Mouse (Mus musculus) erythroid progenitor cell, adult 5-6 weeks (primary cell): ENCODE measurements around the gene Slc27a5. TPM values are rescaled to one million over a fixed set of nuclear protein-coding genes. Genes with fewer than 3 reads are reported as not detected.

Experiments
- ATAC-seq: replicated peaks from 2 replicates; pipeline ENCODE4 v1.8.0; 2016; ENCODE audit warnings: moderate number of reproducible peaks, mild to moderate bottlenecking, moderate TSS enrichment, inconsistent platforms; ENCODE audit not compliant: poor library complexity, low FRiP score, severe bottlenecking
- total RNA-seq, 2 experiments: library from RNA; stranded (forward) in 1 of 2; stranded (reverse) in 1 of 2; fragments of 150-400 nt in 1 of 2; fragments of 186-747, 209-891 nt in 1 of 2; gene quantifications; 2 replicates each; pipeline versions ENCODE4 v1.2.3 to v1.2.4; 2015 to 2017; ENCODE audit warnings: low replicate concordance in 2 of 2

The Slc27a5 gene
- total RNA-seq, 2 experiments from 2014 or later = not detected

- ATAC-seq = no peak
Measured at GRCm38 (mm10) chr7:12940599-12940998, 57.4 kb downstream of the Slc27a5 start.

Other genes starting within 250 kb of the Slc27a5 start
- gene Zscan18, start 194.6 kb downstream of the Slc27a5 start, total RNA-seq (2015; ENCODE audit: low replicate concordance) = not detected in 2 replicates
- gene Zscan18, start 194.6 kb downstream of the Slc27a5 start, total RNA-seq (2017; ENCODE audit: low replicate concordance) = not detected in 2 replicates
- gene Zfp329, start 179.3 kb downstream of the Slc27a5 start, total RNA-seq (2015; ENCODE audit: low replicate concordance) = 6.5 and 15.5 TPM in 2 replicates
- 3.1 and 4.5 TPM in 2 replicates for gene Zfp329, start 179.3 kb downstream of the Slc27a5 start, total RNA-seq (2017; ENCODE audit: low replicate concordance)
- 14.3 and 14.4 TPM in 2 replicates for gene Zfp110, start 163.4 kb downstream of the Slc27a5 start, total RNA-seq (2015; ENCODE audit: low replicate concordance)
- 16.6 and 20.9 TPM in 2 replicates for gene Zfp110, start 163.4 kb downstream of the Slc27a5 start, total RNA-seq (2017; ENCODE audit: low replicate concordance)
- gene Zfp128, start 117.0 kb downstream of the Slc27a5 start, total RNA-seq (2015; ENCODE audit: low replicate concordance) = 0.72 and 0.84 TPM in 2 replicates
- gene Zfp128, start 117.0 kb downstream of the Slc27a5 start, total RNA-seq (2017; ENCODE audit: low replicate concordance) = 1.0 and 1.9 TPM in 2 replicates
- gene Zscan22, start 100.4 kb downstream of the Slc27a5 start, total RNA-seq (2015; ENCODE audit: low replicate concordance) = 0.72 and 10.5 TPM in 2 replicates
- 1.4 TPM in 1 of 2 replicates, not detected in the other for gene Zscan22, start 100.4 kb downstream of the Slc27a5 start, total RNA-seq (2017; ENCODE audit: low replicate concordance)
- 579 and 738 TPM in 2 replicates for gene Rps5, start 75.9 kb downstream of the Slc27a5 start, total RNA-seq (2015; ENCODE audit: low replicate concordance)
- gene Rps5, start 75.9 kb downstream of the Slc27a5 start, total RNA-seq (2017; ENCODE audit: low replicate concordance) = 178 and 253 TPM in 2 replicates
- 0.42 TPM in 1 of 2 replicates, not detected in the other for gene Rnf225, start 70.8 kb downstream of the Slc27a5 start, total RNA-seq (2015; ENCODE audit: low replicate concordance)
- gene Rnf225, start 70.8 kb downstream of the Slc27a5 start, total RNA-seq (2017; ENCODE audit: low replicate concordance) = 0.51 TPM in 1 of 2 replicates, not detected in the other
- gene Zfp324, start 32.4 kb downstream of the Slc27a5 start, total RNA-seq (2015; ENCODE audit: low replicate concordance) = 0.42 and 0.72 TPM in 2 replicates
- 1.4 and 1.7 TPM in 2 replicates for gene Zfp324, start 32.4 kb downstream of the Slc27a5 start, total RNA-seq (2017; ENCODE audit: low replicate concordance)
- 0.72 and 5.9 TPM in 2 replicates for gene Zfp446, start 20.3 kb downstream of the Slc27a5 start, total RNA-seq (2015; ENCODE audit: low replicate concordance)
- 0.39 and 0.68 TPM in 2 replicates for gene Zfp446, start 20.3 kb downstream of the Slc27a5 start, total RNA-seq (2017; ENCODE audit: low replicate concordance)
- gene Trim28, start 922 bp upstream of the Slc27a5 start, total RNA-seq (2015; ENCODE audit: low replicate concordance) = 194 and 220 TPM in 2 replicates
- 137 and 141 TPM in 2 replicates for gene Trim28, start 922 bp upstream of the Slc27a5 start, total RNA-seq (2017; ENCODE audit: low replicate concordance)
- 4.0 and 10.1 TPM in 2 replicates for gene Zbtb45, start 11.8 kb upstream of the Slc27a5 start, total RNA-seq (2015; ENCODE audit: low replicate concordance)
- 6.7 and 7.6 TPM in 2 replicates for gene Zbtb45, start 11.8 kb upstream of the Slc27a5 start, total RNA-seq (2017; ENCODE audit: low replicate concordance)
- gene Chmp2a, start 36.6 kb upstream of the Slc27a5 start, total RNA-seq (2015; ENCODE audit: low replicate concordance) = 116 and 138 TPM in 2 replicates
- 125 and 153 TPM in 2 replicates for gene Chmp2a, start 36.6 kb upstream of the Slc27a5 start, total RNA-seq (2017; ENCODE audit: low replicate concordance)
- 70.0 and 96.9 TPM in 2 replicates for gene Ube2m, start 40.1 kb upstream of the Slc27a5 start, total RNA-seq (2015; ENCODE audit: low replicate concordance)
- gene Ube2m, start 40.1 kb upstream of the Slc27a5 start, total RNA-seq (2017; ENCODE audit: low replicate concordance) = 61.0 and 94.6 TPM in 2 replicates
- gene Mzf1, start 56.6 kb upstream of the Slc27a5 start, total RNA-seq (2015; ENCODE audit: low replicate concordance) = not detected in 2 replicates
- not detected in 2 replicates for gene Mzf1, start 56.6 kb upstream of the Slc27a5 start, total RNA-seq (2017; ENCODE audit: low replicate concordance)
- gene Vmn1r85, start 97.0 kb upstream of the Slc27a5 start, total RNA-seq (2015; ENCODE audit: low replicate concordance) = not detected in 2 replicates
- not detected in 2 replicates for gene Vmn1r85, start 97.0 kb upstream of the Slc27a5 start, total RNA-seq (2017; ENCODE audit: low replicate concordance)
- not detected in 2 replicates for gene Vmn1r86, start 121.7 kb upstream of the Slc27a5 start, total RNA-seq (2015; ENCODE audit: low replicate concordance)
- gene Vmn1r86, start 121.7 kb upstream of the Slc27a5 start, total RNA-seq (2017; ENCODE audit: low replicate concordance) = not detected in 2 replicates
- not detected in 2 replicates for gene Vmn1r87, start 142.0 kb upstream of the Slc27a5 start, total RNA-seq (2015; ENCODE audit: low replicate concordance)
- gene Vmn1r87, start 142.0 kb upstream of the Slc27a5 start, total RNA-seq (2017; ENCODE audit: low replicate concordance) = not detected in 2 replicates
- not detected in 2 replicates for gene Vmn1r88, start 161.4 kb upstream of the Slc27a5 start, total RNA-seq (2015; ENCODE audit: low replicate concordance)
- gene Vmn1r88, start 161.4 kb upstream of the Slc27a5 start, total RNA-seq (2017; ENCODE audit: low replicate concordance) = not detected in 2 replicates
- not detected in 2 replicates for gene Vmn1r89, start 214.8 kb upstream of the Slc27a5 start, total RNA-seq (2015; ENCODE audit: low replicate concordance)
- not detected in 2 replicates for gene Vmn1r89, start 214.8 kb upstream of the Slc27a5 start, total RNA-seq (2017; ENCODE audit: low replicate concordance)